Mouse (Mus musculus) left cerebral cortex, adult 18-20 months (tissue): ENCODE data around the gene Dbndd1. TPM values are rescaled to one million over a fixed set of nuclear protein-coding genes. Genes with fewer than 3 reads are reported as not detected.
"Not testable (repeated sequence)": the region's sequence is repeated elsewhere in the genome, so short reads cannot be mapped to it uniquely, and the experiment has no call there.

Source experiments
- DNase-seq, 2 experiments: peaks; one replicate each; pipeline ENCODE4 v3.0.0; 2021 to 2022; ENCODE audit warnings: low spot score in 2 of 2, mixed read lengths in 1 of 2
- total RNA-seq, 2 experiments: library from RNA; stranded (reverse); gene quantifications; 2 replicates each; pipeline ENCODE4 v1.2.3; 2021

The Dbndd1 gene
- total RNA-seq, 2 experiments from 2014 or later = 15.9 to 18.3 TPM

DNA sequence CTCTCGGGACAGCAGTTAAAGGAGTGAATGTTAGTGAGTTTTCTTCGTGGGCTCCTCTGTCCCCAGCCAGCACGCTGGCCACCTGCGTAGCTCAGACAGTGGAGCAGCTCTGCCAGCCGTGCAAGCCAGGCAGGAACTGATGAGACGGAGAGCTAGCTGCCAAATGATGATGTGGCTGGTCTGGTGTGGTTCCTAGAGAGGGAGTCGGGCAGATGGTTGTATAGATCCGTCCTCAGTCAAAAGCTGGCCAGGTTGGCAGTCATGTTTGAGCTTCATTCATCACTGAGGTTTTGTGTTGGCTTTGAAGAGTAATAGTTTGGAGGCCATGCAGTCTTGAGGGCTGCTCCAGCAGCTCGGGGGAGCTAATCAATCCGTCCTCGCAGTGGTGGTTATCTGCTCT, 16.3 kb downstream of the Dbndd1 start:
- DNase-seq = peak in 1 of 2 experiments; percentile 41

DNA sequence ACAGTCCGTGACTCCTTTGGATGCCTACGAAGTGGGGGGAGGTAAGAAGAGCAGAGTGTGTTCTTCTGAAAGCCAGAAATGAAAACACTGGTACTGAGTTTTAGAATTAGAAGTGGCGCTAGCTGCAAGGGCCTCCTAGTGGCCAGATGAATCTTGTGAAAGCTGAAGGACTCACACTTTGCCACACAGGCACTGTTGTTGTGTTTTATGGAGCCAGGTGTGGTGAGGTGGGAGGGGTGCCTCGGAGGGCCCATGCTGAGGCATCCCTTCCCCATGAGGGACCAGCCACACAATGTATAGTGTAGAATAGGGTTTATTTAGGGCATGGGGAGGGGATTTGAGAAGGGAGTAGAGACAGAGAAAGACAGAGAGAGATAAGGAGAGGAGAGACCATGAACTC, 17.6 kb downstream of the Dbndd1 start:
- DNase-seq = no peak

DNA sequence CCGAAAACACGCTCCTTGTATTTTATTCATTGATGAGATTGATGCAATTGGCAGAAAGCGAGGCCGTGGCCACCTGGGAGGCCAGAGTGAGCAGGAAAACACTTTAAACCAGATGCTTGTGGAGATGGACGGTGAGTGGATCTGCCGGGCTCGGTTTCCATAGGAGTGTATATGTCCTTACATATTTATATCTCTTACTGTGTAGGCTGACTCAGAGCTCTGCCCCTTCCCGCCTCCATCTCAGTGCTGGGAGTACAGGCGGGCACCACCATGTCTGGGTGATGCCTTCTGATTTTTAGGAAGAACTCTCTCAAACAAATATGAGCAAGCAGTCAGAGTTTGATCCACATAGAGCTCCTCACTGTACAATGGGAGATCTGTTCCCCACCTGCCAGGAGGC, 22.4 kb downstream of the Dbndd1 start:
- no peak for DNase-seq

DNA sequence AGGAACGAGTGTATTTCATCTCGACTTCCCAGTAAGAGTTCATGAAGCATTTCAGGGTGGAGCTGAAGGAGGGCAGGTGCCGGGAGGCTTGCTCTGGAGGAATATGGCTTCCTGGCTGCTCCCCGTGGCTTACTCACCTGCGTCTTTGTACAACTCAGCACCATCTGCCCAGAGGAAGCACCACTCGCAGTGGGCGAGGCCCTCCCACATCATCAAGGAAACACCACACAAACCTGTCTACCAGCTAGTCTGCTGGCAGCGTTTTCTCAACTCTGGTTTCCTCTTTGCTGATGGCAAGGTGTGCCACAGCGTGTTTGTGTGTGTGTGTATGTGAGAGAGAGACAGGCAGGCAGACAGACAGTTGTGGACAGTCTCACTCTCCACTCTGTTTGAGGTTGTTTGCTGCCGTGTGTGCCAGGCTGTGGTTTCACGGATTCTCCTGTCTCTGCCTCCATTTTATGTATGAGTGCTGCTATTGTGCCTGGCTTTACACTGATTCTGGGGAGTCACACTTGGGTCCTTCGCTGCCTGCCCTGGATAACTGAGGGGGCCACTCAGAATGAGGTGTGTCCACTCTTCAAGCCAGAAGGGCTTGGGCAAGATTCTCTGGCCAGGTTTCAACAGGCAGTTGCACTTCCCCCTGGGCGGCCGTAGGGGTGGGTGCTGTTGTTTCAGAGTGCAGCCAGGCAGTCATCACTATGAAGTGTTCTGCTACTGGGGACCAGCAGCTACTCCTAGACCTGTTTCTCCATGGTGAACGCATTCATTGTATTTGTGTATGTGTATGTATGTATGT, 23.8 kb downstream of the Dbndd1 start:
- DNase-seq = no peak

DNA sequence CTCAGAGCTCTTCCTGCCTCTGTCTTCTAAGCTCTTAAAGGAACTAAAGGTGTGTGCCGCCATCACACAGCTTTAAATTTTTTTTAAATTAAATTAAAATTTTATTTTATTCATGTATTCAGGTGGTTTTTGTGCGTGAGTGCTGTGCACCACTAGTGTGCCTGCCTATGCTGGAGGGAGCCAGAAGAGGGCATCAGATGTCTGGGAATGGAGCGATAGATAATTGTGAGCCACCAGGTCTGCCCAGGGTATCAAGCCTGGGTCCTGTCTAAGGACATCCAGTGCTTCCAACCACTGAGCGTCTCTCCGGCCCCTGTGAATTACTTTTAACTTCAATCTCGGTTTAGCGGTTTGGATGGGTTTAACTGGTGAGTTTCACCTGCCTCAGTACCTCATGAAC, 32.6 kb downstream of the Dbndd1 start:
- no peak for DNase-seq

DNA sequence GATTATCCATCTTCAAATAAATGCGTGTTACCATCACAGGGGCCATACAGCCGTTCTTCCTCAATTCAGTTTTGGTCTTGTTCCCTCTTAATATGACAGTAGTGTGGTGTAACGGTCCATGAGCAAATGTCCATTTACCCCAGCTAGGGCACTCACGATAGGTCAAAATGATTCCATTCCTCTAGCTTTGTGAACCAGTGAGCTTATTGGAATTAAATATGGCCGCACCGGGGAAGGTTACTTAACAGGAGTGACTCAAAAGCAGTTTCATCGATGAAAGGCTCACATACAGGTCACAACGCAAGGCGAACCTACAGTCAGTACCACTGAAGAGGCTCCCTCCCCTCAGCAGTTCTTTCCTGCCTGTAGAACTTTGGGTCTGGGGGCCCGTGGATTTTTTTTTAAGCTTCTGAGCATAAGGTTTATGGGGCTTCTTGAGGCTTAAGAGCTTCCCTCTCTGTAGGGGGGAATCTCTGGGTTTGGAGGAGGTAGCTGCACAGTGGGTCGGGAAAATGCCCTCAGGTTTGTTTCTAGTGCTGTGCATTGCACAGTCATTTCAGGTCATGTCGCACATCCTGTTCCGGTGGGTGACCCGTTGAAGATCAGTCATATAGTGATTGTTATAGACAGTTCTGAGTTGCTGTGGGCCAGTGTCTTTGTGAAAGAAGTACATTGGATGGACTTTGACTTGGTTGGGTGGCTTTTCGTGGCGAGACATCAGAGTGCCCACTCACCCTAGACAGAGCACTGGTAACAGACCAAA, 36.6 kb downstream of the Dbndd1 start:
- DNase-seq = no peak

DNA sequence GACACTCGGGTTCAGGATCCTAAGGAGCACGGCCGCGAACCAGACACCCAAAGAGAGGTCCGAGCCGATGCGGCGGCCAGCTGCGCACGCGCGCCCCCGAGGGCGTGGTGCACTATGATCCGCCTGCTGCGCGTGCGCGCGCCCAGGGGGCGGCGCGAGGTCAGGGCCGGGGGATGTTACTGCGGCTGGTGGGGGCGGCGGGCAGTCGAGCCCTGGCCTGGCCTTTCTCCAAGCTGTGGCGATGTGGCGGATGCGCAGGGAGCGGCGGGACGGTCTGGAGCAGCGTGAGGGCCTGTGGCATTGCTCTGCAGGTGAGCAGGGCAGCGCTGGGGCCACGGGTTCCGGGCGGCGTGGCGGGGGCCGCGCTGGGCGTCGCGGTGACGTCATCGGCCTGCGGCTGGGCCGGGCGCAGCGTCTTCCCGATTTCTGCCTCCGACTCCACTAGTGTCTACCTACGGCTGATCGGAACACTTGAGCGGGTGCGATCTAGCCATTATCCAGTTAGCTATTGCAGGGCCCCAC, 37.5 kb downstream of the Dbndd1 start, which contains the start of gene Afg3l1:
TSS of gene Afg3l1 (plus strand) at position 167 of the 522 bp plus-strand sequence.
- DNase-seq = peak; percentile 86 to 96

DNA sequence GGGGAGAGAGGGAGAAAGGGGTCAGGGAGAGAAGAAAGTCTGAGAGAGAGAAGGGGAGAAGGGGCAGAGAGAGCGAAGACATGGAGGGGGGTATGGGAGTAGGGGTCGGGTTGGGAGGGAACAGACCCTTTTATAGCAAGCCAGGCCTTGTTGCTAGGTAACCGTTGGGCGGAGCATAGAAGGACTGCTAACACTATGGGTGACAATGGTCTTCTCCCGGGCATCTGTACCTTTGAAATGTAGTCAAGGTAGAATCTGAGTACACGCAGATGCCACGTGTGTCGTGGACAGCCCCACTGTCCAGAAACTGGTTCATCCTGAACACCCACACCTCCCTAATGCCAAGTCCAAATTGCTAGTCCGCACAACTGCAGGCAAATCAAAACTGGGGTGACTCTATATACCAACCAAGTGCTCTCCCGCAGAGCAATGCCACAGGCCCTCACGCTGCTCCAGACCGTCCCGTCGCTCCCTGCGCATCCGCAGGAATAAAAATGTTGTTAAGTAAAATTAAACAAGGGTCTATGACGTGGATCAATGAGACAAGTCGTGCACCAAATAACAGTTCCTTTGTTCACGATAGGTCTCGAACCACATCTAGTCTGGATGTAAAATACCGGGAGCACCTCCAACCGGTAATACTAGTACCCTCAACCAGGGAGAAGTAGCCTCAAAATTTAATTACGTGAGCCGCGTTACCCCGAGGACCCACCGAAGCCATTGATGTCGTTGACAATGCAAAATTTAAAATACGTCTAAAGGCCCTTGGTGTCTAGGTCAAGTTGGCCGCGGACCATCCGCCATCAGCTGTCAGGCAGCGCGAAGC, 38.1 kb downstream of the Dbndd1 start:
- DNase-seq = peak in 1 of 2 experiments; percentile 17

DNA sequence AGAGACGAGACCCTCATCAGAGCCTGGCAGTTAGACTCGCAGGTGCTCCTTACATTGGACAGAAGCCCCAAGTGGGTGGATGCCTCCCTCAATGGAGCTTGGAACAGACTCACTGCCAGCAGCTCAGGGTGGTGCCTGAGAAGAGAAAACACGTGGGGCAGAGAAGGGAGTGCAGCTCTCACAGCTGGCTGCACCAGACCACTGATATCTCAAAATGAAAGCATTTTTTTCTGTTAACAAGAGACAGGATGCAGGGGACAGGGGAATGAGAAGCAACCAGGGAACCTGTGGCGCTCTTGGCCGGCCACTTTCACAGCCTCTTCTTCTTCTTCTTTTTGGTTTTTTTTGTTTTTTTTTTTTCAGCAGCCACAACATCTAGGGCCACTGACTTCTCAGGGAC, 40.7 kb downstream of the Dbndd1 start:
- DNase-seq = not testable (repeated sequence)

DNA sequence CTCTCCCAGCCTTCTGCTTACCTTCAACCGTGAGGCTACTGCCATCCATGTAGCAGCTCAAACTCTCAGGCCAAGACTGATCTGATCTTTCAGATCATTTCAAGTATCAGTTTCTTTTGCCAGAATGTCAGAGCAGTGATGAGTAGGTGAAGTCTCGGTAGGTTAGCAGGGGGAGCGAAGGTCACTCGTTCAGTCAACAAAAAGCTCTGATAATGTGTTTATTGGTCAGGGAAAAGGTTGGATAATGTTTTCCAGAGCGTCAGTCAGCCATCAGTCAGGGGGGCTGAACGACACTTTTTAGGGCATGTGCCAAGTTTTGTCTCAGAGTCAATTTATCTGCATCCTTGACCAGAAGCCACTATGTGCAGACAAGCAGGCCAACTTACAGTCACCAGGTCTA, 42.3 kb downstream of the Dbndd1 start:
- not testable (repeated sequence) for DNase-seq

DNA sequence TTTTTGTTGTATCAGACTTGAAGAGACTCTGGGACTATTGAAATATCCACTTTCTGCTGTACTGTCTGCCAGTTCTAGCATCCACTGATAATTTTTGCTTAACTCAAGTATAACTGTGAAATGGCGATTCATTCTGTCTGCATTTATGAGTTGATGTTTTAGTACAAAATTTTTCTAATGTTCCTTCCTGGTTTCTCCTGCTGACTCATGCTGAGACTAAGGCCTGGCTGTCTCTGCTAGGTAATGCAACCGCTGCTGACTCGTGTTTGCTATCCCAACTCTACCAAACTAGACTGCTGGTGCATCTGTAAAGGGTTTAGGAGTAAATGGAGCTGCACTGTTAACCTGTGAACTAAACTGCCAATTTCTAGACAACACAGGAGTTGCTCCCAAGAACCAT, 47.8 kb downstream of the Dbndd1 start:
- DNase-seq = no peak

DNA sequence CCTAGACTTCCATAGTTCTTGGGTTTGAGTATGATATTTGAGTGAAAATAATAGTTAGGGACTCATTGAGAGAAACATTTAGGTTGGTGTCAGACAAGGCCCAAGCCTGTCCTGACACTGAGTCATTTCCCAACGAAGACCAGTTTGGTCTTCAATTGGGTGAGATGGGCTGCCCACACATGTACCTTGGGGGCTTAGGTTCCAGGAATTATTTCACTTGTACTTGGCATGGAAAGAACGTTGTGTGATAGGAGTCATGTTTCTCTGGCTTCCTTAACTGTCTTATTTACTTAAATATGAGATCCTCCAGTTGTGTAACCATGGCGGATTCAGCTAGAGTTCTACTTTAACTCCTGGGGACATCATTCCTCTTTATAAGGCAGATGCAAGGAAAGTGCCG, 51.6 kb downstream of the Dbndd1 start:
- DNase-seq = no peak

Other genes with a start within 250 kb of the Dbndd1 start
- 1 to 10 TPM; 1.5 to 1.9 TPM for gene Fanca, start 196.9 kb downstream of the Dbndd1 start, total RNA-seq
- gene Spire2, start 182.8 kb downstream of the Dbndd1 start, total RNA-seq = 10 to 100 TPM; 19.0 to 20.1 TPM
- 100 to 1,000 TPM; 565 to 596 TPM for gene Tcf25, start 141.7 kb downstream of the Dbndd1 start, total RNA-seq
- under 1 TPM in 1 of 2 experiments, not detected in 1; 0.12 TPM for gene Mc1r, start 108.4 kb downstream of the Dbndd1 start, total RNA-seq
- 100 to 1,000 TPM; 392 to 405 TPM for gene Tubb3, start 104.0 kb downstream of the Dbndd1 start, total RNA-seq
- 10 to 100 TPM; 52.9 to 56.3 TPM for gene Def8, start 91.9 kb downstream of the Dbndd1 start, total RNA-seq
- gene Afg3l1, start 37.6 kb downstream of the Dbndd1 start, total RNA-seq = 10 to 100 TPM; 26.8 to 32.8 TPM
- 10 to 100 TPM; 24.8 to 29.6 TPM for gene Gas8, start 3.4 kb upstream of the Dbndd1 start, total RNA-seq
- 10 to 100 TPM; 37.7 to 43.3 TPM for gene Rhou, start 138.5 kb upstream of the Dbndd1 start, total RNA-seq